Mouse (Mus musculus) MEL (cell line): ENCODE results near the gene Brpf1. TPM values are rescaled to one million over a fixed set of nuclear protein-coding genes. Genes with fewer than 3 reads are reported as not detected.

Experiments used
- DNase-seq: peaks from one replicate; pipeline ENCODE4 v3.0.0; 2011; ENCODE audit warnings: low read depth, low spot score
- H3K27ac ChIP-seq: 2 replicates; pipeline ENCODE4 v1.5.1; 2012; ENCODE audit warnings: low read depth, mild to moderate bottlenecking, control low read depth, low read length, moderate library complexity; ENCODE audit not compliant: control insufficient read depth
- H3K27me3 ChIP-seq, 2 experiments: fragments of 150-350 bp in 1 of 2; sonication (generic) in 1 of 2; 2 replicates each; pipeline ENCODE4 v1.6.1; 2012; ENCODE audit warnings: low read length in 2 of 2, mild to moderate bottlenecking in 2 of 2, improper control_type of control experiment in 1 of 2, moderate library complexity in 1 of 2; ENCODE audit not compliant: insufficient read depth in 2 of 2, control insufficient read depth in 1 of 2
- H3K36me3 ChIP-seq, 2 experiments: 2 replicates each; pipeline ENCODE4 v1.6.1; 2012 to 2014; ENCODE audit warnings: low read length in 2 of 2, improper control_type of control experiment in 1 of 2, inconsistent platforms in 1 of 2, mild to moderate bottlenecking in 1 of 2; ENCODE audit not compliant: insufficient read depth in 2 of 2, control insufficient read depth in 1 of 2
- H3K4me1 ChIP-seq, 2 experiments: fragments of 150-350 bp in 1 of 2; sonication (generic) in 1 of 2; 2 replicates each; pipeline ENCODE4 v1.6.1; 2012; ENCODE audit warnings: low read length in 2 of 2, improper control_type of control experiment in 1 of 2, mild to moderate bottlenecking in 1 of 2; ENCODE audit not compliant: insufficient read depth in 2 of 2, control insufficient read depth in 1 of 2
- H3K4me3 ChIP-seq, 2 experiments: fragments of 150-350 bp in 1 of 2; sonication (generic) in 1 of 2; 2 replicates each; pipeline ENCODE4 v1.5.1; 2012; ENCODE audit warnings: low read depth in 2 of 2, low read length in 2 of 2, mild to moderate bottlenecking in 2 of 2, moderate library complexity in 2 of 2, control low read depth in 1 of 2, improper control_type of control experiment in 1 of 2; ENCODE audit not compliant: control insufficient read depth in 1 of 2, insufficient read depth in 1 of 2
- H3K79me2 ChIP-seq: 2 replicates; pipeline ENCODE4 v1.6.1; 2012; ENCODE audit warnings: mild to moderate bottlenecking, low read length, moderate library complexity; ENCODE audit not compliant: control insufficient read depth, poor library complexity, insufficient read depth
- H3K9ac ChIP-seq: 2 replicates; pipeline ENCODE4 v1.6.1; 2012; ENCODE audit warnings: low read depth, mild to moderate bottlenecking, control low read depth, low read length, moderate library complexity; ENCODE audit not compliant: control insufficient read depth, poor library complexity, severe bottlenecking
- H3K9me3 ChIP-seq: fragments of 150-350 bp; sonication (generic); replicated peaks from 2 replicates; pipeline ENCODE4 v1.6.1; 2012; ENCODE audit warnings: mild to moderate bottlenecking, low read length, improper control_type of control experiment, moderate library complexity; ENCODE audit not compliant: insufficient read depth
- CHD1 ChIP-seq: IDR thresholded peaks from 2 replicates; pipeline ENCODE4 v1.6.1; 2012; ENCODE audit warnings: low read depth, mild to moderate bottlenecking, inconsistent platforms, low read length, improper control_type of control experiment
- EP300 ChIP-seq, 2 experiments: IDR thresholded peaks; 2 replicates each; pipeline ENCODE4 v1.6.1; 2011; ENCODE audit warnings: improper control_type of control experiment in 2 of 2, low read length in 2 of 2, low read depth in 1 of 2, mild to moderate bottlenecking in 1 of 2
- ETS1 ChIP-seq: IDR thresholded peaks from 2 replicates; pipeline ENCODE4 v1.6.1; 2012; ENCODE audit warnings: low read depth, mild to moderate bottlenecking, inconsistent platforms, low read length, improper control_type of control experiment, moderate library complexity
- HCFC1 ChIP-seq: IDR thresholded peaks from 2 replicates; pipeline ENCODE4 v1.6.1; 2012; ENCODE audit warnings: low read depth, mild to moderate bottlenecking, inconsistent platforms, low read length, improper control_type of control experiment, moderate library complexity
- KAT2A ChIP-seq: conservative IDR thresholded peaks from 2 replicates; pipeline ENCODE4 v1.6.1; 2012; ENCODE audit warnings: low read depth, low read length, improper control_type of control experiment, inconsistent platforms
- MAZ ChIP-seq: IDR thresholded peaks from 2 replicates; pipeline ENCODE4 v1.6.1; 2012; ENCODE audit warnings: low read depth, mild to moderate bottlenecking, inconsistent platforms, low read length, improper control_type of control experiment
- NELFE ChIP-seq: IDR thresholded peaks from 2 replicates; pipeline ENCODE4 v1.6.1; 2011; ENCODE audit warnings: low read depth, low read length, improper control_type of control experiment
- POLR2AphosphoS2 ChIP-seq: IDR thresholded peaks from 2 replicates; pipeline ENCODE4 v1.6.1; 2011; ENCODE audit warnings: low read length, improper control_type of control experiment
- SMC3 ChIP-seq: IDR thresholded peaks from 2 replicates; pipeline ENCODE4 v1.6.1; 2011; ENCODE audit warnings: low read depth, low read length, improper control_type of control experiment
- TBP ChIP-seq: IDR thresholded peaks from 2 replicates; pipeline ENCODE4 v1.8.0; 2011; ENCODE audit warnings: low read depth, low read length, improper control_type of control experiment
- USF1 ChIP-seq: IDR thresholded peaks from 2 replicates; pipeline ENCODE4 v1.6.1; 2014; ENCODE audit warnings: low read depth, mild to moderate bottlenecking, inconsistent platforms, low read length, improper control_type of control experiment, moderate library complexity
- USF2 ChIP-seq, 2 experiments: IDR thresholded peaks; 2 replicates each; pipeline ENCODE4 v1.6.1; 2011 to 2012; ENCODE audit warnings: improper control_type of control experiment in 2 of 2, low read length in 2 of 2, borderline replicate concordance in 1 of 2, inconsistent platforms in 1 of 2, low read depth in 1 of 2, mild to moderate bottlenecking in 1 of 2; ENCODE audit not compliant: insufficient read depth in 1 of 2
- ZC3H11A ChIP-seq: IDR thresholded peaks from 2 replicates; pipeline ENCODE4 v1.6.1; 2012; ENCODE audit warnings: low read depth, mild to moderate bottlenecking, inconsistent platforms, low read length, improper control_type of control experiment
- ZMIZ1 ChIP-seq: IDR thresholded peaks from 2 replicates; pipeline ENCODE4 v1.6.1; 2012; ENCODE audit warnings: low read depth, mild to moderate bottlenecking, inconsistent platforms, low read length, improper control_type of control experiment, moderate library complexity
- ZNF384 ChIP-seq: IDR thresholded peaks from 2 replicates; pipeline ENCODE4 v1.6.1; 2012; ENCODE audit warnings: low read depth, mild to moderate bottlenecking, inconsistent platforms, low read length, improper control_type of control experiment
- polyA plus RNA-seq, 2 experiments: library from polyadenylated mRNA; stranded (reverse) in 1 of 2; unstranded in 1 of 2; fragments of >175 nt in 1 of 2; fragments of >200 nt in 1 of 2; gene quantifications; 2 replicates each; pipeline versions ENCODE4 v1.2.1 to v1.2.4; 2012; ENCODE audit warnings: low replicate concordance in 2 of 2, low read depth in 1 of 2; ENCODE audit not compliant: insufficient read length in 2 of 2, insufficient read depth in 1 of 2, missing spikeins in 1 of 2
- total RNA-seq: library from RNA; depleted of rRNA; stranded (reverse); fragments of 300-350 nt; gene quantifications from 2 replicates; pipeline ENCODE4 v1.2.3, GENCODE M21; 2012

Brpf1 gene
- total and polyA plus RNA-seq, 3 experiments: 32.6 to 46.8 (median 44.9) TPM

DNA sequence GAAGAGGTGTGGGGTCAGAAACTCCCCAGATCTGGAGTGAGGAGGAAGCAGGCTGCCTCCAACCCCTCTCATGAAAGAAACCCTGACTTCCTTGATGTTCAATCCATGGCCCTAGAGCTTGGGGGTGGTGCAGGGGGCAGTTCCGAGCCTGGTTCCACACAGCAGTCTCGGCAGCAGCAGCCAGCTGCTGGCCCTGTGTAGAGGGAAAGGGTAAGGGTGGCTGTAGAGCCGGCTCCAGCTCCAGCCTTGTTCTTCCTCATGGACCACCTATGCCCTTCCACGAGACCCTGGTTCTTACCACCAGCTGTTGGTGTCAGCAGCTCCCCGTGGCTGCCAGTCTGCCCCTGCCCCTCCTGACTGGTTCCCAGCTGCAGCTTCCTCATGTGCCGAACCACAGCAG is 27.3 kb downstream of the Brpf1 start:
- Histone ChIP-seq H3K79me2 (no peaks in the 10 kb centered on the region), H3K4me1 (peaks cover 8 to 10% of the 10 kb centered on the region in 2 experiments), H3K9ac (no peak overlapping the region)
- TF ChIP-seq NELFE (no peak), USF2 (IDR thresholded peaks at IDR 0.05; ENCODE audit: borderline replicate concordance in 1 of 2, insufficient read depth in 1 of 2, low read depth in 1 of 2, low read length in 2 of 2) (no peak), ZNF384 (no peak)
- TF ChIP-seq, all 39 proteins: peak for 0
- no peaks in the 10 kb centered on the region for H3K27me3 ChIP-seq
- DNase-seq: no peak
- H3K9me3 ChIP-seq: no peaks in the 10 kb centered on the region
- H3K4me3 ChIP-seq: no peak overlapping the region
- no peak overlapping the region for H3K27ac ChIP-seq
- peaks cover 0 to 16% of the 10 kb centered on the region in 2 experiments; a peak in 2 of 4 replicates for H3K36me3 ChIP-seq

GRCm38 (mm10) chr6:113336852-113337620 is 30.1 kb downstream of the Brpf1 start:
- no peaks in the 10 kb centered on the region for H3K36me3 ChIP-seq
- H3K9me3 ChIP-seq: no peaks in the 10 kb centered on the region
- peak; percentile 52 for DNase-seq
- no peaks in the 10 kb centered on the region for H3K79me2 ChIP-seq
- no peak overlapping the region for H3K9ac ChIP-seq
- TF ChIP-seq SMC3: no peak
- TF ChIP-seq KAT2A: no peak
- TF ChIP-seq ETS1: no peak
- no peak for TF ChIP-seq TBP
- no peak for TF ChIP-seq USF1
- no peak for TF ChIP-seq MAZ
- no peak for TF ChIP-seq CHD1
- no peak for TF ChIP-seq ZC3H11A
- no peak for TF ChIP-seq ZMIZ1
- no peak for TF ChIP-seq POLR2AphosphoS2
- TF ChIP-seq EP300 (IDR thresholded peaks at IDR 0.05; ENCODE audit: low read depth in 1 of 2, low read length in 2 of 2): no peak
- TF ChIP-seq, all 39 proteins: peak for 0
- H3K4me3 ChIP-seq: no peak overlapping the region
- H3K27me3 ChIP-seq: no peaks in the 10 kb centered on the region
- no peak overlapping the region for H3K27ac ChIP-seq
- no peaks in the 10 kb centered on the region for H3K4me1 ChIP-seq

GRCm38 (mm10) chr6:113341574-113341973 is 34.6 kb downstream of the Brpf1 start:
- no peak for TF ChIP-seq HCFC1
- TF ChIP-seq EP300 (IDR thresholded peaks at IDR 0.05; ENCODE audit: low read depth in 1 of 2, low read length in 2 of 2): no peak
- no peak for TF ChIP-seq MAZ
- TF ChIP-seq POLR2AphosphoS2: no peak

More at GRCm38 (mm10) chr6:113341574-113341973, 34.6 kb downstream of the Brpf1 start:
- Histone ChIP-seq H3K4me3 (no peak overlapping the region), H3K27ac (no peak overlapping the region), H3K4me1 (peaks cover 4 to 18% of the 10 kb centered on the region in 2 experiments), H3K79me2 (no peaks in the 10 kb centered on the region), H3K36me3 (peaks cover 0 to 6% of the 10 kb centered on the region in 2 experiments; a peak in 1 of 4 replicates), H3K27me3 (no peaks in the 10 kb centered on the region), H3K9ac (no peak overlapping the region), H3K9me3 (no peaks in the 10 kb centered on the region)
- DNase-seq: no peak
